7 mouse cellular contexts compared by ENCODE assay signal in genomic region chr5:139668494-139668893, GRCm38 (mm10).
A peak's percentile ranks its signal among the peaks of the same experiment; 100 is the strongest.
DNase-seq lines count a peak whose midpoint lies in the region; ATAC-seq and TF ChIP-seq lines count a peak whose summit lies in the region.

No protein-coding gene starts in this region.

- peak; percentile 84; the same call in 1 of the 2 replicates for TF ChIP-seq CTCF in small intestine, adult 2 months (IDR thresholded peaks at IDR 0.05; ENCODE audit: extremely low read depth, insufficient read length, insufficient replicate concordance, low read depth, low read length)

- WGBS in hindbrain, embryonic 16.5 days, result under 1% methylated on average over 24 of the region's 24 CpGs
- 1% methylated on average over 24 of the region's 24 CpGs for WGBS in small intestine, adult 2 months

- peaks cover 30% of the 10 kb centered on the region for H3K27me3 ChIP-seq in hindbrain, embryonic 16.5 days (replicated peaks; ENCODE audit: control insufficient read depth, insufficient read depth, low read length)
- peaks cover 16% of the 10 kb centered on the region for H3K27me3 ChIP-seq in small intestine, adult 2 months (ENCODE audit: control insufficient read depth, insufficient read depth, low read length)

- peak; percentile 61 to 86 for DNase-seq in adrenal gland, adult (ENCODE audit: inconsistent age in 2 of 2, low spot score in 1 of 2)
- peak; percentile 90 for DNase-seq in cerebellum, adult 9-10 months
- peak; percentile 61 for DNase-seq in forelimb bud, embryonic 11.5 days (ENCODE audit: low read depth, low spot score)
- DNase-seq in left cerebral cortex, postnatal 10 days (ENCODE audit: extremely low spot score in 1 of 2, low spot score in 2 of 2), result peak; percentile 19 to 74
- DNase-seq in mesoderm, embryonic 11.5 days (ENCODE audit: low read depth, low spot score), result peak; percentile 83

- no peak overlapping the region for H3K9ac ChIP-seq in hindbrain, embryonic 16.5 days (ENCODE audit: low read depth, low read length)

- H3K4me3 ChIP-seq in hindbrain, embryonic 16.5 days (ENCODE audit: low read length), result peak overlapping the region; percentile 13; the same call in 1 of the 2 replicates
- H3K4me3 ChIP-seq in small intestine, adult 2 months (ENCODE audit: low read depth, low read length), result no peak overlapping the region

- TF ChIP-seq POLR2A in small intestine, adult 2 months (IDR thresholded peaks at IDR 0.05; ENCODE audit: low read depth, low read length), result no peak

- no peaks in the 10 kb centered on the region for H3K36me3 ChIP-seq in hindbrain, embryonic 16.5 days (ENCODE audit: control insufficient read depth, insufficient read depth, low read length)
- H3K36me3 ChIP-seq in small intestine, adult 2 months (ENCODE audit: control insufficient read depth, insufficient read depth, low read length), result no peaks in the 10 kb centered on the region

- peak; percentile 65 for ATAC-seq in hindbrain, embryonic 16.5 days

- no peak overlapping the region for H3K27ac ChIP-seq in hindbrain, embryonic 16.5 days (ENCODE audit: low read depth, low read length)
- no peak overlapping the region for H3K27ac ChIP-seq in small intestine, adult 2 months (ENCODE audit: insufficient read depth, low read depth, low read length)

- H3K9me3 ChIP-seq in hindbrain, embryonic 16.5 days (ENCODE audit: control insufficient read depth, low read length), result no peaks in the 10 kb centered on the region

- intact Hi-C loops in left cerebral cortex, postnatal 10 days (cut with DNase I), result loop anchor here (2.0 kb wide), 1 partner anchor 132 kb away; no protein-coding TSS in a partner anchor

- H3K4me1 ChIP-seq in hindbrain, embryonic 16.5 days (ENCODE audit: control insufficient read depth, insufficient read depth, low read depth, low read length), result peaks cover 5% of the 10 kb centered on the region; the same call in 1 of the 2 replicates
- H3K4me1 ChIP-seq in small intestine, adult 2 months (ENCODE audit: control insufficient read depth, insufficient read depth, insufficient read length, low read length), result no peaks in the 10 kb centered on the region

- peak overlapping the region; percentile 46; the same call in 1 of the 2 replicates for H3K4me2 ChIP-seq in hindbrain, embryonic 16.5 days (ENCODE audit: low read length)
